Mouse (Mus musculus): ENCODE results near the gene Pde8b. TPM values are rescaled to one million over a fixed set of nuclear protein-coding genes. Genes with fewer than 3 reads are reported as not detected.

Gene Pde8b
- polyA plus RNA-seq, 1 experiment from 2014 or later = 3.6 TPM

DNA sequence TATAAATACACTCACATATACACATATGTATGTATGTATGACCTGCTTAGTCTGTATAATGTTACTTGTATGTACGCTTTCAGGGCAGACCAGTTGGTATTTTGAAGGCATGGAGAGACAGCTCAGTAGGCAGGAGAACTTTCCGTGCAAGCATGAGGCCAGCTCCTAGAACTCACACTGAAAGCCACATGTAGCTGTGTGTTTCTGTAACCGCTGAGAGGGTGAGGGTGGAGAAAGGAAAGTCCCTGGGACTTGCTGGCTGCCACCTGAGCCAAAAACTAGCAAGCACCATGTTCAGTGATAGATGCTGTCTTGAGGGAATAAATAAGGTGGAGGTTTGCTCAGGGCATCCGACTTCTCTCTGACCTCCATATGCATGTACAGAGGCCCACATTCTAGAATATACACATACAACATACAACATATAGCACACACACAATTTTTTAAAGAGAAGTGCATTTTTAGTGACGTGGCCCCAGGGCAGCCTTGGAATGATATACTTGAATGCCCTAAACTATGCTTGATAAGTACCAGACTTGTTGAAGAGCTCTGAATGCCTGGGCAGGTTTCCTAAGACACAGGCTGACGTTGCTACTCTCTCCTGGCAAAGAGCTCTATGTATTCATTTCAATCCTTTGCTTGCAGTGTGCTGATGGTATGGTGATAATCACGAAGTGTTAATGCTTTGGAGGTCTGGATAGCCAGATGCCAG is 238.4 kb downstream of the Pde8b start:
- no peak overlapping the region for H3K4me3 ChIP-seq (ENCODE audit: low read depth, low read length)
- DNase-seq (ENCODE audit: low spot score) (no peak), ATAC-seq (no peak)
- no peaks in the 10 kb centered on the region for H3K4me1 ChIP-seq (ENCODE audit: control insufficient read depth, insufficient read depth, low read length)
- no peak overlapping the region for H3K27ac ChIP-seq (ENCODE audit: low read depth, low read length)
- WGBS = 85% methylated on average over 7 of the region's 7 CpGs
- H3K9me3 ChIP-seq (replicated peaks; ENCODE audit: control insufficient read depth, low read length) = no peaks in the 10 kb centered on the region
- no peak overlapping the region for H3K4me2 ChIP-seq (ENCODE audit: low read length)
- H3K9ac ChIP-seq (ENCODE audit: low read length) = no peak overlapping the region
- peaks cover 7% of the 10 kb centered on the region; the same call in 1 of the 2 replicates for H3K36me3 ChIP-seq (ENCODE audit: control insufficient read depth, insufficient read depth, low read length)
- no peaks in the 10 kb centered on the region for H3K27me3 ChIP-seq (replicated peaks; ENCODE audit: control insufficient read depth, insufficient read depth, low read length)

DNA sequence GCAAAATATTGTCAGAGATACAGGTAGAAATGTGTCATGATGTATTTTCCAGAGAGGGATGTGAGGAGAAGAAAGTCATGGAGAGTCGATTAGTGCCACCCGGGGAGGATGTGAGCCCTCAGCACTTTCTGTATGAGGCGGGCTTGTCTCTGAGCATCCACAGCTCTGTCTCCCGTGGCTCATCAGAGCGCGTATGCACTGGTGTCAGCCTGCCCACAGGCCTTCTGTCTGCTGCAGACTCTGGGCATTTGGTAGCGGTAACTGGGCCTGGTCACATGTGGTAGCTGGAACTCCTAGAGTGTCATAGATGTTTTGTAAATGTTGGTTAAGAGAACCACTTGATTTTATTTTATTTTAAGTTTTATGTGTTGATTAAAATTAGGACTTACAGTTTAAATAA is 240.9 kb downstream of the Pde8b start:
- Histone ChIP-seq H3K4me1 (ENCODE audit: control insufficient read depth, insufficient read depth, low read length) (no peaks in the 10 kb centered on the region), H3K9ac (ENCODE audit: low read length) (no peak overlapping the region), H3K36me3 (ENCODE audit: control insufficient read depth, insufficient read depth, low read length) (peaks cover 7% of the 10 kb centered on the region; the same call in 1 of the 2 replicates), H3K9me3 (replicated peaks; ENCODE audit: control insufficient read depth, low read length) (no peaks in the 10 kb centered on the region), H3K27ac (ENCODE audit: low read depth, low read length) (no peak overlapping the region), H3K4me3 (ENCODE audit: low read depth, low read length) (no peak overlapping the region), H3K4me2 (ENCODE audit: low read length) (no peak overlapping the region), H3K27me3 (replicated peaks; ENCODE audit: control insufficient read depth, insufficient read depth, low read length) (no peaks in the 10 kb centered on the region)
- ATAC-seq (no peak), DNase-seq (ENCODE audit: low spot score) (no peak)
- WGBS = 92% methylated on average over 7 of the region's 7 CpGs

DNA sequence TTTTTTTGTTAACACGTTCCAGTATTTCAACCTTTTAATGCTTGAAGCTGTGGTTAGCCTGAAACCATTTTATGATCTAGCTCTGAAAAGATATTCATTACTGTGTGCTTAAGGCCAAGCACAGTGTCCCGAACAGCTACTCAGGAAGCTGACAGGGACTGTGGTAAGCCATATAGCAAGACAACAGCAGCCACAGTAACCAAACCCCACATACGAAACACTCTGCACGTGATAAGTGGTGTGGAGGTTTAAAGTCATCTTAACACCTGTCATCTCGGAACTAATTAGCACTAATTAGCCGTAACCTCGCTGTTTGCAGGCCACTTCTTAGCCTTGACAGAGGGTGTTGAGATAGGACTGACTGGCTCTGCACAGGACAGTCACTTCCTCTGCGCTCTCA is 242.9 kb downstream of the Pde8b start:
- Histone ChIP-seq H3K27me3 (replicated peaks; ENCODE audit: control insufficient read depth, insufficient read depth, low read length) (no peaks in the 10 kb centered on the region), H3K4me1 (ENCODE audit: control insufficient read depth, insufficient read depth, low read length) (no peaks in the 10 kb centered on the region), H3K4me2 (ENCODE audit: low read length) (no peak overlapping the region), H3K36me3 (ENCODE audit: control insufficient read depth, insufficient read depth, low read length) (peaks cover 7% of the 10 kb centered on the region; the same call in 1 of the 2 replicates), H3K9ac (ENCODE audit: low read length) (no peak overlapping the region), H3K9me3 (replicated peaks; ENCODE audit: control insufficient read depth, low read length) (no peaks in the 10 kb centered on the region), H3K4me3 (ENCODE audit: low read depth, low read length) (no peak overlapping the region), H3K27ac (ENCODE audit: low read depth, low read length) (no peak overlapping the region)
- DNase-seq (ENCODE audit: low spot score) = no peak
- WGBS = 79% methylated on average over 8 of the region's 8 CpGs
- ATAC-seq = no peak

- H3K36me3 ChIP-seq (ENCODE audit: control insufficient read depth, insufficient read depth, low read length) = no peaks in the 10 kb centered on the region
- H3K9ac ChIP-seq (ENCODE audit: low read length) = no peak overlapping the region
- no peak overlapping the region for H3K4me2 ChIP-seq (ENCODE audit: low read length)
- WGBS = 72% methylated on average over 5 of the region's 5 CpGs
- no peaks in the 10 kb centered on the region for H3K27me3 ChIP-seq (replicated peaks; ENCODE audit: control insufficient read depth, insufficient read depth, low read length)
- H3K9me3 ChIP-seq (replicated peaks; ENCODE audit: control insufficient read depth, low read length) = no peaks in the 10 kb centered on the region
- DNase-seq (ENCODE audit: low spot score) (no peak), ATAC-seq (no peak)
- H3K4me3 ChIP-seq (ENCODE audit: low read depth, low read length) = no peak overlapping the region
- no peaks in the 10 kb centered on the region for H3K4me1 ChIP-seq (ENCODE audit: control insufficient read depth, insufficient read depth, low read length)
- H3K27ac ChIP-seq (ENCODE audit: low read depth, low read length) = no peak overlapping the region
Measured at GRCm38 (mm10) chr13:94990516-94990915, 259.6 kb downstream of the Pde8b start.

DNA sequence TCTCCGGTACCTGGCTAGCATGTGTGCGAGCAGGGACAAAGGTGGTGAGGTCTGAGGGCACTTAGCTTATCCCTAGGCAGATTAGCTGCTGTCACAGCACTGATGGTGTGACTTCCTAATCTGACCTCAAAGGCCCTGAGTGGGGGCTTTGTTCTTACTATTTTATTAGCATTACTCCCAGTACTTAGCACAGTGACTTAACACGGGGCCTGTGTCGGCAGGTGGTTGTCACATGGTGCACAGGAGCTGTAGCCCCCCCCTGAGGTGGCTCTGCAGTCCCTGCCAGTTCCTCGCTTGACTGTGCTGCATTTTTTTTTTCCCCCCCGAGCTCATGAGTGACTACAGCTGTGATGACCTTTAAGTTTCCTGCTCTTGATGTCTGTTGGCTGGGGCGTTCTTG is 271.1 kb downstream of the Pde8b start:
- Histone ChIP-seq H3K27ac (ENCODE audit: low read depth, low read length) (no peak overlapping the region), H3K36me3 (ENCODE audit: control insufficient read depth, insufficient read depth, low read length) (peaks cover 9% of the 10 kb centered on the region; the same call in 1 of the 2 replicates), H3K4me3 (ENCODE audit: low read depth, low read length) (no peak overlapping the region), H3K4me1 (ENCODE audit: control insufficient read depth, insufficient read depth, low read length) (peaks cover 7% of the 10 kb centered on the region; the same call in 1 of the 2 replicates), H3K4me2 (ENCODE audit: low read length) (no peak overlapping the region), H3K9me3 (replicated peaks; ENCODE audit: control insufficient read depth, low read length) (no peaks in the 10 kb centered on the region), H3K27me3 (replicated peaks; ENCODE audit: control insufficient read depth, insufficient read depth, low read length) (no peaks in the 10 kb centered on the region), H3K9ac (ENCODE audit: low read length) (no peak overlapping the region)
- WGBS = 33% methylated on average over 7 of the region's 7 CpGs
- DNase-seq (ENCODE audit: low spot score) (no peak), ATAC-seq (no peak)

DNA sequence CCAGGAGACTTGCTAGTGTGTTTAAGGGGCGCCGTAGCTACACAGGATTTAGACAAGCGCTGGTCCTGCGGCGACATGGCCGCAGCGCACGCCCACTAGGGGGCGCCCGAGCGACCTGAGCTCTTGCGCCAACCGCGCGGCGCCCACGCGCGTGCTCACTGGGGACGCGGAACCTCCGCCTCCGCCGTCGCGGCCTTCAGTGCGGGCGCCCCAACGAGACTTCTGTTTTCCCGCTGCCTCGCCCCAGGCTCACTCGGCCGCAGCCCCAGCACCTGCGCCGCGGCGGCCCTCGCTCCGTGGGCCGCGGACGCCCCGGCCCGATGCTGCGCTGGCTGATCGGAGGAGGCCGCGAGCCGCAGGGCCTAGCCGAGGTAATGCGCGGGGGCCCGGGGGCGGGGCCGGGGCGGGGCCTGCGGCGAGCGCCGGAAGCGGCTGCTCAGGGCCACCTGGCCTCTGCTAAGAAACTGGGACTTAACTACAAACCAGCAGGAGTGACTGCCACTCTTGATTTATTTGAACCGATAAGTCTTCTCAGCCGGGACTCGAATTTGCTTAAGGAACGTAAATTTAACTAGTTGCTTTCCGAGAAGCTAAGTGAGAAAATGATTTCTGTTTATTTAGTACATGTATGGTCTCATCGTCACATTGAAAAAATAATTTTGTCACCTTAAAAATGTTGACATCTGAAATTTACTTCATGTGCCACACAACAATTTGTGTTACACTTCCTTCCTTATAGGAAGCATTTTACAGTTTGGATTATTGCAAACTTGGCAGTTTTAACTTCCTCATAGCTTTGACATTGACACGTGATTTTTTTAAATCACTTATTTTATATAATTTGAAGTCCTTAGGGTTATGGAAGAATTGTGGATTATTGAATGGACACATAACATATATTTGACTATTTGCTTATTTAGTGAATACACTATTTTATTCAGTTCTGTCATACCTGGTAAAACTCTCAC is 273.6 kb downstream of the Pde8b start, which contains the start of gene Wdr41:
Gene Wdr41, plus strand, starts transcription at position 126 of the 968 bp plus-strand sequence.
- ATAC-seq = peak; percentile 99
- H3K27me3 ChIP-seq (replicated peaks; ENCODE audit: control insufficient read depth, insufficient read depth, low read length) = no peaks in the 10 kb centered on the region
- peaks cover 6% of the 10 kb centered on the region; the same call in 1 of the 2 replicates for H3K36me3 ChIP-seq (ENCODE audit: control insufficient read depth, insufficient read depth, low read length)
- DNase-seq (ENCODE audit: low spot score) = peak; percentile 96
- 2% methylated on average over 68 of the region's 68 CpGs for WGBS
- peak within 1 kb of the TSS; percentile 69 for H3K4me3 ChIP-seq (ENCODE audit: low read depth, low read length)
- peak within 1 kb of the TSS; percentile 94 for H3K9ac ChIP-seq (ENCODE audit: low read length)
- peak within 1 kb of the TSS; percentile 97 for H3K27ac ChIP-seq (ENCODE audit: low read depth, low read length)
- peaks cover 7% of the 10 kb centered on the region; the same call in 1 of the 2 replicates for H3K4me1 ChIP-seq (ENCODE audit: control insufficient read depth, insufficient read depth, low read length)
- H3K9me3 ChIP-seq (replicated peaks; ENCODE audit: control insufficient read depth, low read length) = no peaks in the 10 kb centered on the region
- H3K4me2 ChIP-seq (ENCODE audit: low read length) = peak within 1 kb of the TSS; percentile 51

DNA sequence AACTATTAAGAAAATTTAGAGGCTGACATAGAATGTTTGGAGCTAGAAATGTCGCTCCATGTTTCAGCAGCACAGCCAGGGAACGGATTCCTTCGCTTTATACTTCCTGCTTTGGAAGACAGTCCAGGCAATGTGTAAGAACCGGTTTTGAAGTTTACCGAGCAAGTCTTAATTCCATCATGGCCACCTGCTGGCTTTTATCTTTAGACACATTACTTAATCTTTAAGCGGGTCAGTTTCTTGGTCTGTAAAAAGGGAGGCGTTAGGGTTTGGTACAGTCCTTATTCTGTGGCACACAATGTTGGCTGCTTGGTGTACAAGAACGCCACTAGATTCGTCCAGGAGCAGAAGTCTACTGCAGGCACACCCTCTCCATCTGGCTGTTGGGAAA is 274.3 kb downstream of the Pde8b start:
- peak overlapping the region; percentile 51 for H3K4me2 ChIP-seq (ENCODE audit: low read length)
- no peak for ATAC-seq
- peak overlapping the region; percentile 69 for H3K4me3 ChIP-seq (ENCODE audit: low read depth, low read length)
- DNase-seq (ENCODE audit: low spot score) = no peak
- H3K27ac ChIP-seq (ENCODE audit: low read depth, low read length) = peak overlapping the region; percentile 97; the same call in 1 of the 2 replicates
- no peaks in the 10 kb centered on the region for H3K36me3 ChIP-seq (ENCODE audit: control insufficient read depth, insufficient read depth, low read length)
- H3K4me1 ChIP-seq (ENCODE audit: control insufficient read depth, insufficient read depth, low read length) = peaks cover 7% of the 10 kb centered on the region; the same call in 1 of the 2 replicates
- H3K27me3 ChIP-seq (replicated peaks; ENCODE audit: control insufficient read depth, insufficient read depth, low read length) = no peaks in the 10 kb centered on the region
- WGBS = 18% methylated on average over 9 of the region's 9 CpGs
- peak overlapping the region; percentile 94 for H3K9ac ChIP-seq (ENCODE audit: low read length)
- no peaks in the 10 kb centered on the region for H3K9me3 ChIP-seq (replicated peaks; ENCODE audit: control insufficient read depth, low read length)

Data from forebrain, embryonic 14.5 days (tissue).